Mouse (Mus musculus): ENCODE measurements at regions not wholly inside any gene's neighbourhood (a gene's known extent, or its start where the extent isn't known, plus 50 kb on each side); places are given as distances from the start of the nearest gene placed in this dataset.

GRCm38 (mm10) chr12:64393106-64393505 is 81.4 kb downstream of the Fscb start:
- DNase-seq (ENCODE audit: extremely low spot score in 1 of 2, low spot score in 1 of 2), result peak; percentile 55 to 61

- DNase-seq (ENCODE audit: extremely low spot score in 1 of 2, low spot score in 1 of 2), result no peak
Measured at GRCm38 (mm10) chr12:64389766-64390445, 84.6 kb downstream of the Fscb start.

DNA sequence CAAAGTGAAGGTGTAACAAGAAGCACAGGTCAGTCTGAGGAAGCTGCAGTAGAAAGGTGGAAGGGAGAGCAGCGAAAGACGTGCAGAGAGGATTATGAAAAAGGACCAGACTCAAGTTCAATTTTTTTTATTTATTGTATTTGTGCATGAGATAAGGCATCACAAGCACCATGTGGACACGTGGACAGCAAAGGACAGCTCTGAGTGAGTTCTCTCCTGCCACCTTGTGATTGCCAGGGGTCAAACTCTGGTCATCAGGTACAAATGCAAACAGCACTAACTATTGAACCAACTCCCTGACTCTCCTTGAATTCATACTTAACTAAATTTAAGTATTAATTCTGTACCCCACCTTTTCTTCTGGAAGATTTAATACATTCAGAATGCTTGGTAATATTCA is 109.5 kb downstream of the Fscb start:
- DNase-seq (ENCODE audit: extremely low spot score in 1 of 2, low spot score in 1 of 2), result no peak

- DNase-seq (ENCODE audit: extremely low spot score in 1 of 2, low spot score in 1 of 2), result no peak
Measured at GRCm38 (mm10) chr12:64361592-64362116, 112.8 kb downstream of the Fscb start.

GRCm38 (mm10) chr12:64360698-64361097 is 113.8 kb downstream of the Fscb start:
- DNase-seq (ENCODE audit: extremely low spot score in 1 of 2, low spot score in 1 of 2), result no peak

GRCm38 (mm10) chr12:64343745-64344144 is 130.7 kb downstream of the Fscb start:
- DNase-seq (ENCODE audit: extremely low spot score in 1 of 2, low spot score in 1 of 2), result no peak

DNA sequence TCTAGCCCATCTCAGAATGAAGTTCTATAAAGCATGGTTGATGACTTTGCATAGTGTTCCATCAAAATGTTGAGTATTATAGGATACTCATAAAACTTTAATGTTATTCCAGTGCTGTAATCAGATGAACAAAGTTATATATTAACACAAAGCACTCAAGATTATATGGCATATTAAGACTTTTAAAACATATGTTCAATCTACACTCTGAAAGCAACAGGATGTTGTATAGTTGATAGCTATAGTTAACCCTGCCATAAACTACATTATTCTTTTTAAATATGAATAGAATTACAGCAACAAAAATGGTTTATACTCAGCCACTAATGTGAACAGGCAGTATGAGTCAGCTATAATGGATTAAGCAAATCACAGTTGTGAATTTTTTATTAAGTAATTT is 139.3 kb downstream of the Fscb start:
- DNase-seq (ENCODE audit: extremely low spot score in 1 of 2, low spot score in 1 of 2), result no peak

Measured in frontal cortex, adult 2 months (tissue).